Mouse (Mus musculus) lung, embryonic 15.5 days (tissue): Measurements from ENCODE around the gene Zdhhc21. TPM values are rescaled to one million over a fixed set of nuclear protein-coding genes. Genes with fewer than 3 reads are reported as not detected.

Experiments
- ATAC-seq: fragments of 200-750 bp; cut with Nextera tagmentation; 2 replicates; pipeline ENCODE4 v1.8.0; 2017; ENCODE audit warnings: moderate number of reproducible peaks, borderline replicate concordance; ENCODE audit not compliant: low FRiP score, low TSS enrichment; ENCODE audit errors: extremely low read depth
- H3K27ac ChIP-seq: fragments of 300-500 bp; sonication (generic); 2 replicates; pipeline ENCODE4 v1.5.1; 2015; ENCODE audit warnings: moderate library complexity, mild to moderate bottlenecking, inconsistent platforms
- H3K27me3 ChIP-seq: fragments of 300-500 bp; sonication (generic); 2 replicates; pipeline ENCODE4 v1.6.1; 2015; ENCODE audit warnings: inconsistent platforms
- H3K36me3 ChIP-seq: fragments of 300-500 bp; sonication (generic); 2 replicates; pipeline ENCODE4 v1.6.1; 2015; ENCODE audit warnings: inconsistent platforms
- H3K4me1 ChIP-seq: fragments of 300-500 bp; sonication (generic); 2 replicates; pipeline ENCODE4 v1.6.1; 2015; ENCODE audit warnings: inconsistent platforms
- H3K4me2 ChIP-seq: fragments of 300-500 bp; sonication (generic); 2 replicates; pipeline ENCODE4 v1.6.1; 2015; ENCODE audit warnings: inconsistent platforms, mild to moderate bottlenecking, moderate library complexity
- H3K4me3 ChIP-seq: fragments of 300-500 bp; sonication (generic); 2 replicates; pipeline ENCODE4 v1.5.1; 2015; ENCODE audit warnings: mild to moderate bottlenecking, inconsistent platforms
- H3K9ac ChIP-seq: fragments of 300-500 bp; sonication (generic); 2 replicates; pipeline ENCODE4 v1.6.1; 2015; ENCODE audit warnings: inconsistent platforms
- H3K9me3 ChIP-seq: fragments of 300-500 bp; sonication (generic); 2 replicates; pipeline ENCODE4 v1.6.1; 2016; ENCODE audit warnings: inconsistent platforms
- WGBS: fragments of 180-500 bp; shearing (Covaris S2); methylation state at CpG from one replicate; pipeline ENCODE4 v1.1.7; 2015; 5-methylcytosine and 5-hydroxymethylcytosine counted together
- polyA plus RNA-seq: library from polyadenylated mRNA; unstranded; fragments of >200 nt; fragmentation: Nextera tagmentation; extraction: Ambion mirVana; gene quantifications from 2 replicates; pipeline ENCODE4 v1.2.1, GENCODE M21; 2015

The Zdhhc21 gene
- polyA plus RNA-seq, 1 experiment from 2014 or later = 15.2 TPM

DNA sequence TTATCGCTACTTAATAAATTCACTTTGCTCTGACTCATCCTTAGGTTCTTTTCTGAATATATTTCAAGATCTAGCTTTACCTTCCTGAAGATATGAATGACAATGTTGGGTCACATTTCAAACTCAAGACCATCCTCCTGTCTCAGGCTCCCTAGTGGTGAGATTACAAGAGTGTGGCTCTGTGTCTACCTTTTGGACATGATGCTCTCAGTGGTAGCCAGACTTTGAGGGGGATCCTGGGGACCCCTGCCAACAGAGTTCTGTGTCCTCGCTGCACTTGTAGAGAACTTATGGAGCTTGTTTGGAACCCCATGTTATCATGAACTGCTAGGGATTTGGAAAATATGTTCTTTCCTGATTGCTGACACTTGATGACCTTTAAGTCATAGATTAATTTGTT, 1.7 kb upstream of the Zdhhc21 start:
- 96% methylated on average over 2 of the region's 2 CpGs for WGBS
- H3K9me3 ChIP-seq = no peaks in the 10 kb centered on the region
- ATAC-seq = no peak
- H3K27ac ChIP-seq = no peak overlapping the region
- H3K4me2 ChIP-seq = no peak overlapping the region
- H3K4me1 ChIP-seq = peaks cover 11% of the 10 kb centered on the region
- H3K36me3 ChIP-seq = no peaks in the 10 kb centered on the region
- H3K9ac ChIP-seq = no peak overlapping the region
- no peaks in the 10 kb centered on the region for H3K27me3 ChIP-seq
- H3K4me3 ChIP-seq = no peak overlapping the region

DNA sequence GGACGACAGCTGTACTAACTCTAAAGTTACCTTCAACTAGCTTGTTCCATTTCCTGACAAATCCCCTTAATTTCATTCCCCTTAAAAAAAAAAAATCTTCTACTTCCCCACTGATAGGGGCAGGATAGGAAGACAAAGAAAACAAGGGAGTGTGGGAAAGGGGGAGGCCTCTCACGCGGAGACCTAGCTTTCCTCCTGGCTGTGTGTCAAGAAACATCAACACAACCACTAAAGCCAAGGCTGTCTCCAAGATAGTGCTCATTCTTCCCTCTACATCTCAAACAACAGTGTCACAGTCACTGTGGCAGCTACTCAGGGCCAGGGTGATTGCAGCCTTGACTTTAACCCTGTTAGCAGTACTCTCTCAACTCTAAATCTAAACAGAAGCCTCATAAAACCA, 808 bp upstream of the Zdhhc21 start:
- no peak for ATAC-seq
- no peaks in the 10 kb centered on the region for H3K9me3 ChIP-seq
- H3K4me2 ChIP-seq = no peak overlapping the region
- H3K27me3 ChIP-seq = no peaks in the 10 kb centered on the region
- no peak overlapping the region for H3K27ac ChIP-seq
- WGBS = 34% methylated on average over 3 of the region's 3 CpGs
- H3K36me3 ChIP-seq = no peaks in the 10 kb centered on the region
- H3K4me1 ChIP-seq = peaks cover 11% of the 10 kb centered on the region
- no peak overlapping the region for H3K4me3 ChIP-seq
- H3K9ac ChIP-seq = no peak overlapping the region

DNA sequence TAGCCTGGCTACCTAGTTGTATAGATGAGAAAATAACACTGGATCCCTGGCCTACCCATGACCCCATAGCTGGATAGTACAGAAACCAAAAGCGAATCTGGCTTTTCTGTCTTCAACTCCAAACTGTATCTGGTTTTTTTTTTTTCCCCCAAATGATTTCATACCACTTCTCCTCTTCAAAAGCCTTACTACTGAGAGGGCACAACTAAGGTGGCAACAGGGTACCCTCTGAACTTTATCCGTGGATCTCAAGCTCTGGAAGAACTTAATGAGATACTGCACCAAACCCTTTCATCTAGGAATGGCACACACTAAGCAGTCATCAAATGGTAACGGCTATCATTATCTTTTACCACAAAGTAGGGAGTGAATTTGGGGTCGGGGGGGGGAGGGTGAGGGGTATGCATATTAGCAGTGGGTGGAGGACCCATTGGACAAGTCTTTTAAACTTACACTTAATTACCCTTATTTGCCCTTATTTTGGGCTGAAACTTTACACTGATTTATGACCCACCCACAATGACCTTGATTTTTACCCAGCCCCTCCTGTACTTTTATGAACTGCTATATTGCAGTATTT, 1.2 kb downstream of the Zdhhc21 start:
- Histone ChIP-seq H3K9me3 (no peaks in the 10 kb centered on the region), H3K27ac (no peak overlapping the region), H3K36me3 (no peaks in the 10 kb centered on the region), H3K27me3 (no peaks in the 10 kb centered on the region), H3K4me2 (peak overlapping the region; percentile 84), H3K4me1 (peaks cover 11% of the 10 kb centered on the region), H3K9ac (peak overlapping the region; percentile 78), H3K4me3 (peak overlapping the region; percentile 87)
- WGBS = 31% methylated on average over 4 of the region's 4 CpGs
- ATAC-seq = no peak

DNA sequence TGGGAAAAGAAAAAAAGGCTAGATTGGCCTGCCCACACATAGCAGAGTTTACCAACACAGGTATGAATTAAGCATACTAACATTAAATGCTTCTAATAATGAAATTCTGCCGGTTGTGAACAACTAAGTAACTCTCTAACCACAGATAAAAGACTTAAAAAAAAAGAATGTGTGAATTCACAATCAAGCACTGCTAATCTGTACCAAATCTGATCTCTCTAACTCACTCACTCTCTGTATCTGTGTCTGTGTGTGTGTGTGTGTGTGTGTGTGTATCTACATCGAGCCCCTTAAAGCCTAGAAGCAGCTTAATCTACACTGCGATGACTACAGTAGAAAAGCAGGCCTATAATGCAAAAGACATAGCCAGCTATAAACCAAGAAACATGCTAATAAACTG, 2.8 kb downstream of the Zdhhc21 start:
- Histone ChIP-seq H3K27ac (no peak overlapping the region), H3K4me2 (no peak overlapping the region), H3K36me3 (0 out of 2 replicates have a peak, but pooled peaks cover 5% of the 10 kb centered on the region), H3K9me3 (no peaks in the 10 kb centered on the region), H3K27me3 (no peaks in the 10 kb centered on the region), H3K9ac (no peak overlapping the region), H3K4me3 (no peak overlapping the region), H3K4me1 (peaks cover 11% of the 10 kb centered on the region)
- 83% methylated on average over 3 of the region's 3 CpGs for WGBS
- ATAC-seq = no peak

DNA sequence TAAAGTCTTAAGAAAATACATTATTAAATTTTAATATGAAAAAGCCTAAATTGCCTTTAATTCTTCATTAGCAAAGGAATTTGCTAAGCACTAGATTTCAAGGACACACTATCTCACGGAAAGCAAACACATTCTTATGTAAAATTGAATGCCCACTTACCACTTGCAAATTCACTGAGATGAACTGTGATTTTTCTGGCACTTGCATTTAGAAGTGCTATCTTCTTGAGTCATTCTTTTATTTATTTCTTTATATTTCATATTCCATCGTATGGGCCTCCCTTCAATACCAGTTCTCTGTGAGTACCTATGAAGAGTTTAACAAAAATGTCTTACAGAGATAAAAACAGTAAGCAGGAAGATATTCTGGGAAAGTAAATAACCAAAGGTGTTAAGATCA, 5.9 kb downstream of the Zdhhc21 start:
- Histone ChIP-seq H3K4me2 (no peak overlapping the region), H3K4me1 (peaks cover 6% of the 10 kb centered on the region; the same call in 1 of the 2 replicates), H3K27ac (no peak overlapping the region), H3K4me3 (no peak overlapping the region), H3K9me3 (no peaks in the 10 kb centered on the region), H3K9ac (no peak overlapping the region), H3K36me3 (0 out of 2 replicates have a peak, but pooled peaks cover 5% of the 10 kb centered on the region), H3K27me3 (no peaks in the 10 kb centered on the region)
- WGBS = 70% methylated on average over 2 of the region's 2 CpGs
- ATAC-seq = no peak

DNA sequence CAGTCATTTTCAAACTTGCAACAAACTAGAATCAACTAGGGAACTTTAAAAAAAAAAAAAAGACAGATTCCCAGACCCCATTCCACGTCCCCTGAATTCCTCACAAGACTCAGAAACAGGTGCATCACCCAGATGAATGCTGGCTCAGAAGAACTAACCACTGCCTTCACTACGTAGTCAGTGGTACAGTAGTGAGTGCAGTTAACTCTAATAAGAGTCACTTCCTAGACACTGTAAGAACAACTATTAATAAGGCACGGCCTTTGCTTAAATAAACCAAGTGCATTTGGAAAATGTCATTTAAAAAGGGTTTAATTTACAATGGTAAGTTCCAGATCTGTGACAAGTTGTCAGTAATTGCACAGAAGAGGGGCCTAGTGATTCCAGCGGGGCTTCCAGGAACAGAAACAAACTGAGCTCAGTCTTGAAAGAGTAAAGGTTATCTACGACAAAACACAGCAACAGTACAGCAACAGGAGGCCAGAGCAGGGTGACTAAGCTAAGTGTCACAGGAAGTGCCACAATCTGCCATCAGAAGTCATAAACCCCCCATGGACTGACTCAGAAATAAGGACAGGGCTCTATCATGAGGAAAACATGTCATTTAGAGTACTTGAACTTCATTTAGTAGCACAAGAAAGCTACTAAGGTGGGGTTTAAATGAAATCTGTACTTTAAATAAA, 11.1 kb downstream of the Zdhhc21 start:
- ATAC-seq = no peak
- Histone ChIP-seq H3K4me2 (no peak overlapping the region), H3K27ac (no peak overlapping the region), H3K36me3 (peaks cover 8% of the 10 kb centered on the region; the same call in 1 of the 2 replicates), H3K9ac (no peak overlapping the region), H3K9me3 (no peaks in the 10 kb centered on the region), H3K4me1 (no peaks in the 10 kb centered on the region), H3K4me3 (no peak overlapping the region), H3K27me3 (no peaks in the 10 kb centered on the region)
- WGBS = 51% methylated on average over 5 of the region's 5 CpGs

DNA sequence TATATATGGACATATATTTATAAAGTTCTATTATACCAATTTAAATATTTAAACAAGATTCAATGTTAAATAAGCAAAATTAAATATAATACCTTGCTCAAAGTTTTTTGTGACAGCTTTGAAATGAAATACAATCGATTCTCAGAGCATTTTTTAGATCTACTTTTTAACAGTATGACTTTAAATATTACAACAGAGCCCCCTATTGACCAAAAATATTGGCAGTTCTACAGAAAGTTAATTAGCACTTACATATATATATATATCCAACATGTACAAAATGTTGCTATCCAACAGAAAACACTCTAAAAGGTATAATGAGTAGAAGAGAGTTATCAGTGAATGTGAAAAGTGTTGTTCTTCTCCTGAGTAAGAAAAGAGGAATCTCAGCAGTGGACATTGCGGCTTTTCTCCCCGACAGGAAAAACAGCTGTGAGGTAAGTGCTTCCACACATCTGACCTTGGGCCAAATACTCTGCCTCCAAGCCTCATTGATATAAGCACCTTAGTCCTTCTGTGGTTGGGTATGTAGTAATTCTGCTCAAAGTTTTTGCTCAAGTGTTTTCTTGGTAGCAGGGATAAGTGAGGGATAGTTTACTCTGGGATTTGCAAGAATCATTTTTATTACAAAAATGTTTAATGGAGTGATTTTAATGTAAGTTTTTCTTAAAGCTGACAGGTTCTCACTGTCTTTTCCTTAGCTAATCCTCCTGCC, 22.1 kb downstream of the Zdhhc21 start:
- WGBS = 70% methylated on average over 3 of the region's 3 CpGs
- Histone ChIP-seq H3K27ac (no peak overlapping the region), H3K4me3 (no peak overlapping the region), H3K4me2 (no peak overlapping the region), H3K4me1 (no peaks in the 10 kb centered on the region), H3K9ac (no peak overlapping the region), H3K9me3 (no peaks in the 10 kb centered on the region), H3K27me3 (no peaks in the 10 kb centered on the region), H3K36me3 (peaks cover 4% of the 10 kb centered on the region; the same call in 1 of the 2 replicates)
- no peak for ATAC-seq

DNA sequence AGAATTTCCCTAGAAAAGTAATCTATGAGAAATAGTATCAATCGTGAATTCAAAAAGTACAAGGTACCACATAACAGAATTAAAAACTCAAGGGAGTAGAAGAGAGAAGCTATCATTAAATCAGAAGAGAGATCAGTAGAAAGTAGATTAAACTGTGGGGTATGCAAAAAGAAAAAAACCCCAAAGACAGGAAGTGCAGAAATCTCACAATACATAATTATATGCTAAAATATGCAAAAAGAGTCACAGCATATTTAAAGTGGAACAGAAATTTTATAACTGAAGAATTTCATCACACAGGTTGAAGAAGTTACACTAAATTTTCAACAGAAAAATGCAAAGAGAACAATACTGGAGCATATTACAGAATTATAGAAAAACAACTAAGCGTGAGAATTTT, 28.6 kb downstream of the Zdhhc21 start:
- H3K4me2 ChIP-seq = no peak overlapping the region
- WGBS = 94% methylated on average over 2 of the region's 2 CpGs
- no peaks in the 10 kb centered on the region for H3K9me3 ChIP-seq
- peaks cover 5% of the 10 kb centered on the region; the same call in 1 of the 2 replicates for H3K36me3 ChIP-seq
- H3K27me3 ChIP-seq = no peaks in the 10 kb centered on the region
- H3K4me1 ChIP-seq = 0 out of 2 replicates have a peak, but pooled peaks cover 4% of the 10 kb centered on the region
- no peak overlapping the region for H3K9ac ChIP-seq
- H3K27ac ChIP-seq = no peak overlapping the region
- no peak overlapping the region for H3K4me3 ChIP-seq
- no peak for ATAC-seq

DNA sequence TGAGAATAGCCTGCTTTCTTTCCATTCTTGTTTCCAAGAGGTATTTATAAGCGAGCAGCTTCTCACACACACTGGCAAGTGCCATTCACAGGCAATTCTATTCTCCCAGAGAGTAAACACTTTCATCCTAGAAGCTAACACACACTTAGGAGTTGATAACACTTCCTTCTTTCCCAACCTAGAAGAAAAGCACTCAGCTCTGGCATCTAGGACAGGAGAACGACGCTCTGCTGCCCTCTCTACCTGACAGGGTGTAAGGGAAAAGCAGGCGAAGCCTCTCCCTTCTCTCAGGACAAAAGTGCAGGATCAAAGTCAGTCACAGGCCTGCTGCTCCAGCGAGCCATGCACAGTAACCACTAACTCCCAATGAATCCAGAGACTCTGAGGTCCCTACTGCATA, 30.3 kb downstream of the Zdhhc21 start:
- H3K27me3 ChIP-seq = no peaks in the 10 kb centered on the region
- 0 out of 2 replicates have a peak, but pooled peaks cover 4% of the 10 kb centered on the region for H3K4me1 ChIP-seq
- ATAC-seq = no peak
- 45% methylated on average over 5 of the region's 5 CpGs for WGBS
- no peak overlapping the region for H3K4me2 ChIP-seq
- H3K27ac ChIP-seq = no peak overlapping the region
- peaks cover 5% of the 10 kb centered on the region; the same call in 1 of the 2 replicates for H3K36me3 ChIP-seq
- H3K9me3 ChIP-seq = no peaks in the 10 kb centered on the region
- no peak overlapping the region for H3K4me3 ChIP-seq
- no peak overlapping the region for H3K9ac ChIP-seq

DNA sequence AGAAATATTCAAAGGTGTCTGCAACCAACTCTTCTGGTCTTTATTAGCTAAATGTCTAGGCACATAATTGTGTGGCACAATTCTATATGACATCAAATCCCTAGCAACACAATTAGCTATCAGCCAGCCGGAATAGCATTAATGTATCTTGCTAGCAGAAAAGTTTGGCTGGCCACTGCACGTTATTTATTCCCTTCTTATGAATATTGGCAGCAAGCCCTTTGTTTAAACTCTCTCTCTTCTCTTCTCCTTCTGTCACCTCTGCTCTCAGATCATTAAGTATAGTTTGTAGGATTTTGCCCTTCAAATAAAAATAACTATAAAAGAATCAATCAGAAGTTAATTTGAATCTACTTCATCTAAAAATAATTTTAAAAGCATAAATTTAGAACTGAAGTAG, 32.8 kb downstream of the Zdhhc21 start:
- 0 out of 2 replicates have a peak, but pooled peaks cover 4% of the 10 kb centered on the region for H3K4me1 ChIP-seq
- ATAC-seq = no peak
- H3K27ac ChIP-seq = no peak overlapping the region
- no peak overlapping the region for H3K9ac ChIP-seq
- no peaks in the 10 kb centered on the region for H3K9me3 ChIP-seq
- 29% methylated on average over 2 of the region's 2 CpGs for WGBS
- no peaks in the 10 kb centered on the region for H3K27me3 ChIP-seq
- H3K36me3 ChIP-seq = peaks cover 5% of the 10 kb centered on the region; the same call in 1 of the 2 replicates
- no peak overlapping the region for H3K4me2 ChIP-seq
- H3K4me3 ChIP-seq = no peak overlapping the region

DNA sequence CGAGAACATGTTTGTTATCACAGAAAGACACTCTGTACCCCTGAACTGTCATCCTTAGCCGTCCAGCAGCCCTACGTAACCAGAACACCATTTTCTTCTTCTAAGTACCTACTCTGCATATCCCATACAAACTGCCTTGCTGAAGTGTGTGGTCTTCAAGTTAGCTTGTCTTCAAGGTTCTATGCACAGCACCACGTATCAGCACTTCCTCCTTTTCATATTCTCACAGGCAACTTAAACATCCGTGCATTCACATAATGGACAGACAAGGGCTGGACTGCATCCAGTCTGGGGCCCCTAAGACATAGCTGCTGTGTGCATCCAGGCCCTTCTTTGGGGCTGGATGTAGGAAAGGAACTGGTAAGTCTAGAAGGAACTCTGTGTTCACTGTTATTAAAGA, 41.9 kb downstream of the Zdhhc21 start:
- WGBS = 73% methylated on average over 5 of the region's 5 CpGs
- Histone ChIP-seq H3K36me3 (no peaks in the 10 kb centered on the region), H3K4me1 (peaks cover 14% of the 10 kb centered on the region), H3K9ac (no peak overlapping the region), H3K4me2 (no peak overlapping the region), H3K27me3 (no peaks in the 10 kb centered on the region), H3K9me3 (no peaks in the 10 kb centered on the region), H3K4me3 (no peak overlapping the region), H3K27ac (no peak overlapping the region)
- no peak for ATAC-seq

DNA sequence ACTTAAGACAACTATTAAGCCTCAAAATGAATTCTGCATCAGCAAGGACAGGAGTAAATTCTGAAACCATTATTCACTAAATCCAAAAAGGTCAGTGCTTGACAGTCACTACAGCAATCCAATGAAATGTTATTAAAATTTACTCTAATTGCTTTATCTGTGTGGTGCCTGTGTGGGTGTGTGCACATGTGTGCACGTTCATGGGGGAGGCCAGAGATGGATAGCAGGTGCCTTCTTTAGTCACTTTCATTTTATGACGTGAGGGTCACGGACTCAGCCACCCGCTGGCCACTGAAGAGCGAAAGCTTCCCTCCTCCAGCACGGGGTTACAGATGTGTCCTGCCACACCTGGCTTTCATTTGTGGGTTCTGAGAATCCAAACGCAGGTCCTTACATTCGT, 43.4 kb downstream of the Zdhhc21 start:
- Histone ChIP-seq H3K9me3 (no peaks in the 10 kb centered on the region), H3K27ac (no peak overlapping the region), H3K4me1 (peaks cover 14% of the 10 kb centered on the region), H3K4me3 (no peak overlapping the region), H3K4me2 (no peak overlapping the region), H3K9ac (no peak overlapping the region), H3K36me3 (no peaks in the 10 kb centered on the region), H3K27me3 (no peaks in the 10 kb centered on the region)
- 83% methylated on average over 8 of the region's 8 CpGs for WGBS
- ATAC-seq = no peak
